Mouse (Mus musculus) liver, postnatal 0 days (tissue): ENCODE results near the gene Slc16a6. TPM values are rescaled to one million over a fixed set of nuclear protein-coding genes. Genes with fewer than 3 reads are reported as not detected.
A peak's percentile ranks its signal among the peaks of the same experiment; 100 is the strongest.

Source experiments
- ATAC-seq: fragments of 200-750 bp; cut with Nextera tagmentation; 2 replicates; pipeline ENCODE4 v1.8.0; 2017; ENCODE audit warnings: mild to moderate bottlenecking, moderate library complexity
- DNase-seq: peaks from one replicate; pipeline ENCODE4 v3.0.0-alpha.2; 2016
- H3K27ac ChIP-seq: fragments of 300-500 bp; sonication (generic); 2 replicates; pipeline ENCODE4 v1.5.1; 2014; ENCODE audit warnings: antibody characterized with exemption, moderate library complexity, mild to moderate bottlenecking, low read depth
- H3K27me3 ChIP-seq: fragments of 300-500 bp; sonication (generic); 2 replicates; pipeline ENCODE4 v1.6.1; 2014; ENCODE audit warnings: low read length, control low read depth, mixed read lengths; ENCODE audit not compliant: insufficient read depth
- H3K36me3 ChIP-seq: fragments of 300-500 bp; sonication (generic); replicated peaks from 2 replicates; pipeline ENCODE4 v1.6.1; 2014; ENCODE audit warnings: mild to moderate bottlenecking, control low read depth, low read length, moderate library complexity, mixed read lengths; ENCODE audit not compliant: insufficient read depth
- H3K4me1 ChIP-seq: fragments of 300-500 bp; sonication (generic); 2 replicates; pipeline ENCODE4 v1.6.1; 2014; ENCODE audit warnings: antibody characterized with exemption, mild to moderate bottlenecking, control low read depth; ENCODE audit not compliant: insufficient read depth
- H3K4me2 ChIP-seq: fragments of 300-500 bp; sonication (generic); 2 replicates; pipeline ENCODE4 v1.6.1; 2014; ENCODE audit warnings: low read depth, mild to moderate bottlenecking, low read length, moderate library complexity, mixed read lengths
- H3K4me3 ChIP-seq: fragments of 300-500 bp; sonication (generic); 2 replicates; pipeline ENCODE4 v1.5.1; 2014; ENCODE audit warnings: low read depth, low read length
- H3K9ac ChIP-seq: fragments of 300-500 bp; sonication (generic); replicated peaks from 2 replicates; pipeline ENCODE4 v1.6.1; 2014; ENCODE audit warnings: mild to moderate bottlenecking, moderate library complexity
- H3K9me3 ChIP-seq: fragments of 300-500 bp; sonication (generic); 2 replicates; pipeline ENCODE4 v1.6.1; 2016; ENCODE audit warnings: mild to moderate bottlenecking, control low read depth, low read length, mixed read lengths
- CTCF ChIP-seq: sonication (generic); IDR thresholded peaks from 2 replicates; pipeline ENCODE4 v1.5.1; 2016; ENCODE audit warnings: antibody characterized with exemption, low read depth
- EP300 ChIP-seq: IDR thresholded peaks from 2 replicates; pipeline ENCODE4 v1.6.1; 2016; ENCODE audit warnings: antibody characterized with exemption, low read depth, mild to moderate bottlenecking
- WGBS: fragments of 180-500 bp; shearing (Covaris S2); extraction: QIAGEN DNeasy Blood & Tissue Kit; methylation state at CpG from one replicate; pipeline ENCODE4 v1.1.7; 2014; ENCODE audit not compliant: insufficient replicate concordance; 5-methylcytosine and 5-hydroxymethylcytosine counted together
- microRNA-seq: library from miRNA; unstranded; fragments of <30 nt; microRNA quantifications from one replicate; pipeline ENCODE4, GENCODE M21; 2016
- polyA plus RNA-seq: library from polyadenylated mRNA; unstranded; fragments of >200 nt; fragmentation: Nextera tagmentation; extraction: Ambion mirVana; gene quantifications from 2 replicates; pipeline ENCODE4 v1.2.1, GENCODE M21; 2015

Slc16a6 gene
- polyA plus RNA-seq, 1 experiment from 2014 or later: 18.8 TPM

- no peak overlapping the region for H3K9ac ChIP-seq
- no peaks in the 10 kb centered on the region for H3K27me3 ChIP-seq
- H3K4me1 ChIP-seq: peaks cover 16% of the 10 kb centered on the region; the same call in 1 of the 2 replicates
- ATAC-seq (no peak), DNase-seq (no peak)
- no peak overlapping the region for H3K4me3 ChIP-seq
- H3K27ac ChIP-seq: no peak overlapping the region
- H3K9me3 ChIP-seq: no peaks in the 10 kb centered on the region
- TF ChIP-seq CTCF (no peak), EP300 (no peak)
- H3K36me3 ChIP-seq: no peaks in the 10 kb centered on the region
- 60% methylated on average over 9 of the region's 9 CpGs for WGBS
- no peak overlapping the region for H3K4me2 ChIP-seq
Measured at GRCm38 (mm10) chr11:109417472-109418040, 55.8 kb downstream of the Slc16a6 start.

DNA sequence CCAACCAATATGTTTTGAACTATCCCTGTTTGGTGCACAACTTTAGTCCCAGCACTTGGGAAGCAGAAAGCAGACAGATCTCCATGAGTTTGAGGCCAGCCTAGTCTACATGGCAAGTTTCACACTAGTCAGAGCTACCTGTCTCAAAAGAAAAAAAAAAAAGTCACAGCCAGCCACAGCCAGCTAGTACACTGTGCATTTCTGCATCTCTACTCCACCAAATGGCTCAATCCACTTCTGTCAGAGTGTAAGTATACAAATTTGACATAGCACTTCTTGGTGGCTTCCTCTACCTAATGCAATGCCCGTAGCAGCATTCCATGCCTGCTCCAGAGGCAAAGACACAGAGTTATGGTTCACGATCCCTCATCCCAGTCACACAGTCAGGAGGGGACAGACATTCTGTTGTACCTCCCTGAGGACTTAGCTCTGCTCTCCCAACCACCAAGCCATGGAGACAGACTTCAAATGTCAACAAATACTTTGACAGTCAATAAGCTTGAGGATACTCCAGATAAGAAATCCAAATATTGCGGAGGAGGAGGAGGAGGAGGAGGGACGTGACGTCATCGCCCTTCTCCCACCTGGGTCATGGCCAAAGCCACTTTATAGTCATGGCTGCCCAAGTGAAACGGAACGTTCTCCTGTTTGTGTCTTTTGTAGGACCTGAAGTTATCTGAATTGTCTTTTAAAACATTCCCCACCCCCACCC lies 56.5 kb downstream of the Slc16a6 start:
- ATAC-seq (no peak), DNase-seq (no peak)
- TF ChIP-seq CTCF (no peak), EP300 (no peak)
- Histone ChIP-seq H3K27me3 (no peaks in the 10 kb centered on the region), H3K4me1 (peaks cover 16% of the 10 kb centered on the region; the same call in 1 of the 2 replicates), H3K4me3 (no peak overlapping the region), H3K9ac (no peak overlapping the region), H3K9me3 (no peaks in the 10 kb centered on the region), H3K4me2 (no peak overlapping the region), H3K27ac (no peak overlapping the region), H3K36me3 (no peaks in the 10 kb centered on the region)
- WGBS: 51% methylated on average over 8 of the region's 8 CpGs

DNA sequence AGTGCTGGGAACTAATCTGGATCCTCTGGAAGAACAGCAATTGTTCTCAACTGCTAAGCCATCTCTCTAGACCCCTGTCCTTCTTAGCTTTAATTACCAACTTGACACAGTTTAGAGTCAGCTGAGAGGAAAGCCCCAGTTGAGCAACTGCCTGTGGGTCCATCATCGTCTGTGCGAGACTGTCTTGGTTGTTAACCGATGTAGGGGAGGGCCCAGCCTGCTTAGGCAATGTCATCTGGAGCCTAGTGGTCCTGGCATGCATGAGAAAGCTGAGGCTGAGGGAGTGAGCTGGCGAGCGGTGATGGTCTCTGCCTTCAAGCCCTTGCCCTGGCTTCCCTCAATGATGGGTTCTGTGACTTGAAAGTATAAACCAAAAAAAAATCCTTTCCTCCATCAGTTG lies 58.6 kb downstream of the Slc16a6 start:
- TF ChIP-seq CTCF (no peak), EP300 (no peak)
- H3K9ac ChIP-seq: no peak overlapping the region
- no peak overlapping the region for H3K27ac ChIP-seq
- H3K4me1 ChIP-seq: peaks cover 10% of the 10 kb centered on the region; the same call in 1 of the 2 replicates
- H3K9me3 ChIP-seq: no peaks in the 10 kb centered on the region
- DNase-seq (no peak), ATAC-seq (no peak)
- H3K36me3 ChIP-seq: no peaks in the 10 kb centered on the region
- H3K4me3 ChIP-seq: no peak overlapping the region
- no peaks in the 10 kb centered on the region for H3K27me3 ChIP-seq
- H3K4me2 ChIP-seq: no peak overlapping the region
- 76% methylated on average over 5 of the region's 5 CpGs for WGBS

DNA sequence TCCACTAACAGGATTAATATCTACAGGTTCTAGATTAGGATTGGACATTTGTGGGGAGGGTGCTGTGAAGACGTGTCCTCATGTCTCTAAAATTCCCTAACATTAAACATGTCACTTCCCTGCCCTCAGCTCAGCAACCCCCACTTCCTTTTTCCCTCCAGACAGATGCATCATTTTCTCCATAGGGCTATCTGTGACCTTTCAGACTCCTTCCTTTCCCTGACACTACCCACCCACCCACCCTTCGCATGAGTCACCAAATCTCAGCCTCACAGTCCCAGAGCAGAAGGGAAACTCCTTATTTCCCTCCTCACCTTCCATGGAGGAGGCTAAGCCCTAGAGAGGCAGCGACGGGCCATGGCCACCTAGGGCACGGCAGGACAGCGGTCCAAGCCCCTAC lies 59.8 kb downstream of the Slc16a6 start, which contains the start of gene 9930022D16Rik:
9930022D16Rik (plus strand) TSS at position 301 of the 400 bp plus-strand sequence.
- no peaks in the 10 kb centered on the region for H3K27me3 ChIP-seq
- TF ChIP-seq EP300 (no peak), CTCF (no peak)
- no peak within 1 kb of the TSS for H3K4me3 ChIP-seq
- H3K36me3 ChIP-seq: no peaks in the 10 kb centered on the region
- no peak within 1 kb of the TSS for H3K27ac ChIP-seq
- H3K4me2 ChIP-seq: no peak within 1 kb of the TSS
- peaks cover 9% of the 10 kb centered on the region; the same call in 1 of the 2 replicates for H3K4me1 ChIP-seq
- ATAC-seq (peak; percentile 25; the same call in 1 of the 2 replicates), DNase-seq (no peak)
- no peaks in the 10 kb centered on the region for H3K9me3 ChIP-seq
- WGBS: 64% methylated on average over 6 of the region's 6 CpGs
- H3K9ac ChIP-seq: no peak within 1 kb of the TSS

DNA sequence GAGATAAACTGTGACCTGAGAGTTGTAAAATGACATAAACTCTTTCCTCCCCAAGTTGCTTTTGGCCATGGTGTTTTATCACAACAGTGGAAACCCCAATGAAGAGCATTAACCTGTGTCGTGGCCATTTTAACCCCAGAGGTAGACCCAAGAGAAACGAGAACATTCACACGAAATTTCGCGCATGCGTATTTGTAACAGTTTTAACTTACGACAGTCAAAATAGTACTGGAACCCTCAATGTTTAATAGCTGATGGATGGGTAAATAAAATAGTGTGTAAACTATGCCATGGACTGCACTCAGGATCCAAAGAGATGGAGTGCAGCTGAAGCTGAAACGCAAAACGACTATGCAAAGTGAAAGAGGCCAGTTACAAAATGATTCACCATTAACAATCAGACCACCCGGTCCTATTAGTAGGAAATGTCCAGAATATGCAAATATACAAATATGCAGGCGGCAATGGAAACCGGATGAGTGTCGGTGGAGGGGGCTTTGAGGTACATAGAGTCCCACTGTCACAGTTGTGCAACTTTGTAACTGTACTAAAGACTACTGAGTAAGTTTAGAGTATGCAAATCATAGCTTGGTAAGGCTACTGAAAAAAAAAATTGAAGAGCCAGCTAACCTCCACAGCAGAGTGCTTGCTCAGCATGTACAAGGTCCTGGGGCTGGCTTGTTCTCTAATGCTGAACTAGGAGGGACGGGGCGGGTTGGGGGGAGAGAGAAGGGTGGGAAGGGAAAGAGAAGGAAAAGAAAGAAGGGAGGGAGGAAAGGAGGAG lies 63.0 kb downstream of the Slc16a6 start:
- TF ChIP-seq CTCF: no peak
- no peak for TF ChIP-seq EP300
- no peak for DNase-seq

DNA sequence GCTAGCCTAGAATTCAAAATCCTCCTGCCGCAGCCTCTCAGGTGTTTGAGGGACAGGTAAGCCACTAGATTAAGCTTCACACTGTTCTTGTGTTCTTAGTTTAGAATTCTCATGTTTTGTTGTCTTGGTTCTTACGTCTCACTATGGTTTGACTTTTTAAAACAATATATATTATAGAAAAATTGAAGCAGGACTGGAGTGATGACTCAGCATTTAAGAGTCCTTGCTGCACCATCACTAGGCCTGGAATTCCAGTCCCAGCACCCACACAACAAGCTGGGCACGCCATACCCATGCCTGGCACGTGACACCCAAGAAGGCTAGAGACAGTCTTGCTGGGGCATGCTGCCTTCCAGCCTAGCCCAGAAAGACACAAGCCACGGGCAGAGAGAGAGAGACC lies 67.0 kb downstream of the Slc16a6 start:
- Histone ChIP-seq H3K27me3 (no peaks in the 10 kb centered on the region), H3K36me3 (no peaks in the 10 kb centered on the region), H3K9ac (no peak overlapping the region), H3K4me3 (no peak overlapping the region), H3K4me2 (no peak overlapping the region), H3K9me3 (no peaks in the 10 kb centered on the region), H3K27ac (no peak overlapping the region), H3K4me1 (no peaks in the 10 kb centered on the region; the same call in 1 of the 2 replicates)
- ATAC-seq: no peak
- TF ChIP-seq EP300 (no peak), CTCF (no peak)
- 81% methylated on average over 5 of the region's 5 CpGs for WGBS
- no peak for DNase-seq

More for the DNA sequence above, 63.0 kb downstream of the Slc16a6 start:
- ATAC-seq: no peak
- Histone ChIP-seq H3K9me3 (no peaks in the 10 kb centered on the region), H3K4me2 (no peak overlapping the region), H3K4me3 (no peak overlapping the region), H3K36me3 (no peaks in the 10 kb centered on the region), H3K4me1 (no peaks in the 10 kb centered on the region), H3K9ac (no peak overlapping the region), H3K27me3 (no peaks in the 10 kb centered on the region), H3K27ac (no peak overlapping the region)
- 81% methylated on average over 15 of the region's 15 CpGs for WGBS

Small RNA genes within 50 kb of the gene (microRNA-seq; reads per million reads assigned to microRNA genes)
- not detected for gene Gm25540

Other genes with a start within 250 kb of the Slc16a6 start
- 0.11 TPM in 1 of 2 replicates, not detected in the other for gene Rgs9, start 175.5 kb downstream of the Slc16a6 start, polyA plus RNA-seq
- 28.4 and 30.6 TPM in 2 replicates for gene Gna13, start 110.8 kb downstream of the Slc16a6 start, polyA plus RNA-seq
- not detected in 2 replicates for gene 9930022D16Rik, start 59.7 kb downstream of the Slc16a6 start, polyA plus RNA-seq
- 9.4 and 11.0 TPM in 2 replicates for gene Amz2, start 47.7 kb downstream of the Slc16a6 start, polyA plus RNA-seq
- gene Arsg, start 224 bp downstream of the Slc16a6 start, polyA plus RNA-seq: 11.8 and 13.1 TPM in 2 replicates
- gene Wipi1, start 138.4 kb upstream of the Slc16a6 start, polyA plus RNA-seq: 17.6 TPM in 2 replicates
- gene Prkar1a, start 175.8 kb upstream of the Slc16a6 start, polyA plus RNA-seq: 118 and 124 TPM in 2 replicates
- gene Fam20a, start 248.7 kb upstream of the Slc16a6 start, polyA plus RNA-seq: 28.0 and 29.0 TPM in 2 replicates